Mouse (Mus musculus) mature B cell (primary cell): ENCODE data around the gene Slpi.

Experiments used
- in situ Hi-C: fragments of 300-500 bp; cut with MboI; formaldehyde crosslinking; loops from 2 replicates; pipeline ENCODE4 v1.14.3; 2019

The Slpi gene

GRCm38 (mm10) chr2:164421306-164421705, 32.4 kb upstream of the Slpi start:
- in situ Hi-C loops = loop anchor here (25.0 kb wide), 1 partner anchor 316 kb away; the partner anchor contains the start of genes Dnttip1 and Wfdc3

- in situ Hi-C loops = loop anchor here (5.0 to 25.0 kb wide), 3 partner anchors 38 to 318 kb away; partner anchors contain the start of genes Dnttip1, Sys1 and Wfdc3
Measured at GRCm38 (mm10) chr2:164419489-164419888, 30.6 kb upstream of the Slpi start.

- in situ Hi-C loops = loop anchor here (5.0 to 25.0 kb wide), 3 partner anchors 39 to 319 kb away; partner anchors contain the start of genes Dnttip1, Sys1 and Wfdc3
Measured at GRCm38 (mm10) chr2:164418308-164418875, 29.5 kb upstream of the Slpi start.

GRCm38 (mm10) chr2:164417198-164417597, 28.3 kb upstream of the Slpi start:
- in situ Hi-C loops = loop anchor here (5.0 to 25.0 kb wide), 3 partner anchors 40 to 320 kb away; partner anchors contain the start of genes Dnttip1, Sys1 and Wfdc3

- in situ Hi-C loops = loop anchor here (25.0 kb wide), 1 partner anchor 323 kb away; the partner anchor contains the start of genes Dnttip1 and Wfdc3
Measured at GRCm38 (mm10) chr2:164414581-164414980, 25.7 kb upstream of the Slpi start.

- in situ Hi-C loops = loop anchor here (25.0 kb wide), 1 partner anchor 323 kb away; the partner anchor contains the start of genes Dnttip1 and Wfdc3
Measured at GRCm38 (mm10) chr2:164414167-164414566, 25.3 kb upstream of the Slpi start.

- in situ Hi-C loops = loop anchor here (25.0 kb wide), 1 partner anchor 330 kb away; the partner anchor contains the start of genes Dnttip1 and Wfdc3
Measured at GRCm38 (mm10) chr2:164407708-164408107, 18.8 kb upstream of the Slpi start.

- in situ Hi-C loops = loop anchor here (25.0 kb wide), 1 partner anchor 332 kb away; the partner anchor contains the start of genes Dnttip1 and Wfdc3
Measured at GRCm38 (mm10) chr2:164405519-164405918, 16.6 kb upstream of the Slpi start.

GRCm38 (mm10) chr2:164405060-164405459, 16.2 kb upstream of the Slpi start, which contains the start of gene Matn4:
Gene Matn4, minus strand, starts transcription at chr2:164405160.
- in situ Hi-C loops = loop anchor here (25.0 kb wide), 1 partner anchor 332 kb away; the partner anchor contains the start of genes Dnttip1 and Wfdc3

GRCm38 (mm10) chr2:164404082-164404990, 15.4 kb upstream of the Slpi start:
- in situ Hi-C loops = loop anchor here (25.0 kb wide), 1 partner anchor 333 kb away; the partner anchor contains the start of genes Dnttip1 and Wfdc3

- in situ Hi-C loops = loop anchor here (25.0 kb wide), 1 partner anchor 334 kb away; the partner anchor contains the start of genes Dnttip1 and Wfdc3
Measured at GRCm38 (mm10) chr2:164403396-164404081, 14.6 kb upstream of the Slpi start.

- in situ Hi-C loops = loop anchor here (25.0 kb wide), 1 partner anchor 334 kb away; the partner anchor contains the start of genes Dnttip1 and Wfdc3
Measured at GRCm38 (mm10) chr2:164402906-164403305, 14.0 kb upstream of the Slpi start, which contains the start of gene Rbpjl. Gene Rbpjl, plus strand, starts transcription at chr2:164403141.

GRCm38 (mm10) chr2:164396911-164397310, 8.0 kb upstream of the Slpi start:
- in situ Hi-C loops = loop anchor here (25.0 kb wide), 1 partner anchor 285 kb away; no protein-coding TSS in a partner anchor

GRCm38 (mm10) chr2:164396076-164396475, 7.2 kb upstream of the Slpi start:
- in situ Hi-C loops = loop anchor here (25.0 kb wide), 1 partner anchor 284 kb away; no protein-coding TSS in a partner anchor

- in situ Hi-C loops = loop anchor here (25.0 kb wide), 1 partner anchor 281 kb away; no protein-coding TSS in a partner anchor
Measured at GRCm38 (mm10) chr2:164393126-164393525, 4.2 kb upstream of the Slpi start.

GRCm38 (mm10) chr2:164389499-164389898, 604 bp upstream of the Slpi start:
- in situ Hi-C loops = loop anchor here (25.0 kb wide), 1 partner anchor 277 kb away; no protein-coding TSS in a partner anchor

GRCm38 (mm10) chr2:164386953-164387352, 1.9 kb downstream of the Slpi start:
- in situ Hi-C loops = loop anchor here (25.0 kb wide), 1 partner anchor 275 kb away; no protein-coding TSS in a partner anchor

- in situ Hi-C loops = loop anchor here (25.0 kb wide), 1 partner anchor 274 kb away; no protein-coding TSS in a partner anchor
Measured at GRCm38 (mm10) chr2:164385927-164386763, 2.8 kb downstream of the Slpi start.

GRCm38 (mm10) chr2:164383656-164384399, 5.1 kb downstream of the Slpi start:
- in situ Hi-C loops = loop anchor here (25.0 kb wide), 1 partner anchor 272 kb away; no protein-coding TSS in a partner anchor
